Mouse (Mus musculus) MEL (cell line): Measurements from ENCODE around the gene Zdhhc8.

Source experiments
- CHD2 ChIP-seq: IDR thresholded peaks from 2 replicates; pipeline ENCODE4 v1.6.1; 2011; ENCODE audit warnings: low read length, improper control_type of control experiment
- CTCF ChIP-seq, 3 experiments: IDR thresholded peaks in 2 of 3; conservative IDR thresholded peaks in 1 of 3; 2 replicates each; pipeline ENCODE4 v1.5.1; 2011 to 2012; ENCODE audit warnings: low read length in 3 of 3, low read depth in 2 of 3, mild to moderate bottlenecking in 2 of 3, improper control_type of control experiment in 1 of 3, inconsistent platforms in 1 of 3, mixed read lengths in 1 of 3, moderate library complexity in 1 of 3; ENCODE audit not compliant: control insufficient read depth in 1 of 3, insufficient read depth in 1 of 3, poor library complexity in 1 of 3, severe bottlenecking in 1 of 3
- ELF1 ChIP-seq: IDR thresholded peaks from 2 replicates; pipeline ENCODE4 v1.6.1; 2014; ENCODE audit warnings: low read depth, mild to moderate bottlenecking, inconsistent platforms, low read length, improper control_type of control experiment, moderate library complexity
- MAFK ChIP-seq: IDR thresholded peaks from 2 replicates; pipeline ENCODE4 v1.6.1; 2011; ENCODE audit warnings: low read depth, mild to moderate bottlenecking, low read length, improper control_type of control experiment, borderline replicate concordance
- MAZ ChIP-seq: IDR thresholded peaks from 2 replicates; pipeline ENCODE4 v1.6.1; 2012; ENCODE audit warnings: low read depth, mild to moderate bottlenecking, inconsistent platforms, low read length, improper control_type of control experiment
- NELFE ChIP-seq: IDR thresholded peaks from 2 replicates; pipeline ENCODE4 v1.6.1; 2011; ENCODE audit warnings: low read depth, low read length, improper control_type of control experiment
- POLR2A ChIP-seq, 2 experiments: IDR thresholded peaks; 2 replicates each; pipeline ENCODE4 v1.6.1; 2011 to 2012; ENCODE audit warnings: low read length in 2 of 2, mild to moderate bottlenecking in 2 of 2, control low read depth in 1 of 2, improper control_type of control experiment in 1 of 2, low read depth in 1 of 2, moderate library complexity in 1 of 2; ENCODE audit not compliant: control insufficient read depth in 1 of 2, insufficient read depth in 1 of 2, poor library complexity in 1 of 2
- POLR2AphosphoS2 ChIP-seq: IDR thresholded peaks from 2 replicates; pipeline ENCODE4 v1.6.1; 2011; ENCODE audit warnings: low read length, improper control_type of control experiment
- POLR2AphosphoS5 ChIP-seq: IDR thresholded peaks from 2 replicates; pipeline ENCODE4 v1.6.1; 2012; ENCODE audit warnings: low read depth, borderline replicate concordance, mild to moderate bottlenecking, inconsistent platforms, low read length, moderate library complexity, mixed read lengths
- TAL1 ChIP-seq: IDR thresholded peaks from 2 replicates; pipeline ENCODE4 v1.6.1; 2012; ENCODE audit warnings: mild to moderate bottlenecking, inconsistent platforms, low read length, moderate library complexity, mixed read lengths
- UBTF ChIP-seq: IDR thresholded peaks from 2 replicates; pipeline ENCODE4 v1.6.1; 2012; ENCODE audit warnings: low read depth, mild to moderate bottlenecking, inconsistent platforms, low read length, improper control_type of control experiment, moderate library complexity, borderline replicate concordance; ENCODE audit not compliant: insufficient read depth
- ZC3H11A ChIP-seq: IDR thresholded peaks from 2 replicates; pipeline ENCODE4 v1.6.1; 2012; ENCODE audit warnings: low read depth, mild to moderate bottlenecking, inconsistent platforms, low read length, improper control_type of control experiment

DNA sequence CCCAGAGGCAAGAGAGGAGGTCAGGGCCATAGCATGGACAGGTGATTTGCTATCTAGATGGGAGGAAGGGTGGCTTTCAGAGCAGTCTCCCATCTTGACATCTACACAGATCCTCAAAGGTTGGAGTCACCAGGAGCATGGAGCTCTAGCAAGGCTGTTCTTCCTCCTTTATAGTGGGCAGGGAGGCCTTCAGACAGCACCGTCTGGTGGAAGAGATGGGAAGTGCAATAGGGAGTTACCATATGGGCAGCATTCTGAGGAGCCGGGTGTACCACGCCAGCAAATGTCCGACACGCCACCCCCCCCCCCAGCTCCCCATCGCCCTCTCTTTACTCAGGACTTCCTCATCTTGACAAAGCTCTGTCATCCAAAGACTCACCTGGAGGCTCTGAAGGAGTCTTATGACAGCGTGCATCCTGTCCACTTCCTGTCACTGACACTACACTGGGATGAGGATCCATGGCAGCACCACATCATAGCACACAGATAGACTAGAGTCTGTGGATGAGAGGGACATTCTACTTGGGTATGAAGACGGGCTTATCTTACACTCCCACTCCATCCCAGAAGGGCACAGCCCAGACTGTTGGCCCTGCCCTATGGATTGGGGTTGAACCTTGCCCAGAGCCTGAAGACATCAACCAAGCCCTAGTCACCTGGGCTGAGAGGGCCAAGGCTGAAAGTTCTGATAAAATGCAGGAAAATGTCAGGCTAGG, 24.1 kb downstream of the Zdhhc8 start:
- TF ChIP-seq NELFE (no peak), MAZ (no peak), CTCF (IDR thresholded peaks at IDR 0.05 in 2 of 3, conservative IDR thresholded peaks at IDR 0.05 in 1 of 3; ENCODE audit: control insufficient read depth in 1 of 3, insufficient read depth in 1 of 3, low read depth in 2 of 3, low read length in 3 of 3, poor library complexity in 1 of 3, severe bottlenecking in 1 of 3) (peak; percentile 86 to 100 (median 91)), POLR2A (IDR thresholded peaks at IDR 0.05; ENCODE audit: control insufficient read depth in 1 of 2, insufficient read depth in 1 of 2, low read depth in 1 of 2, low read length in 2 of 2, poor library complexity in 1 of 2) (no peak), MAFK (no peak), POLR2AphosphoS5 (no peak), TAL1 (no peak), CHD2 (no peak), ELF1 (0 out of 2 replicates have a peak, but pooled peaks have one; percentile 40), UBTF (no peak), POLR2AphosphoS2 (no peak), ZC3H11A (peak; percentile 54)
